Mouse (Mus musculus) embryonic facial prominence, embryonic 10.5 days (tissue): ENCODE measurements around the gene Nudt8. TPM values are rescaled to one million over a fixed set of nuclear protein-coding genes. Genes with fewer than 3 reads are reported as not detected.
"Not testable (repeated sequence)": the region's sequence is repeated elsewhere in the genome, so short reads cannot be mapped to it uniquely, and the experiment has no call there.

ENCODE experiments used
- DNase-seq: peaks from one replicate; pipeline ENCODE4 v3.0.0-alpha.2; 2017; ENCODE audit warnings: low spot score
- H3K27ac ChIP-seq: fragments of 300-500 bp; sonication (generic); replicated peaks from 2 replicates; pipeline ENCODE4 v1.5.1; 2016; ENCODE audit warnings: mild to moderate bottlenecking
- H3K27me3 ChIP-seq: fragments of 300-500 bp; sonication (generic); replicated peaks from 2 replicates; pipeline ENCODE4 v1.6.1; 2016; ENCODE audit warnings: low read depth, mild to moderate bottlenecking; ENCODE audit not compliant: poor library complexity, severe bottlenecking
- H3K36me3 ChIP-seq: fragments of 300-500 bp; sonication (generic); replicated peaks from 2 replicates; pipeline ENCODE4 v1.6.1; 2016; ENCODE audit warnings: mild to moderate bottlenecking, moderate library complexity
- H3K4me1 ChIP-seq: fragments of 300-500 bp; sonication (generic); 2 replicates; pipeline ENCODE4 v1.6.1; 2016
- H3K4me3 ChIP-seq: fragments of 300-500 bp; sonication (generic); 2 replicates; pipeline ENCODE4 v1.5.1; 2016; ENCODE audit warnings: mild to moderate bottlenecking, moderate library complexity
- H3K9me3 ChIP-seq: fragments of 300-500 bp; sonication (generic); 2 replicates; pipeline ENCODE4 v1.6.1; 2016; ENCODE audit warnings: mild to moderate bottlenecking
- WGBS: fragments of 180-500 bp; shearing (Covaris S2); methylation state at CpG from one replicate; pipeline ENCODE4 v1.1.7; 2016; 5-methylcytosine and 5-hydroxymethylcytosine counted together
- polyA plus RNA-seq: library from polyadenylated mRNA; unstranded; fragments of >200 nt; fragmentation: Nextera tagmentation; extraction: Ambion mirVana; gene quantifications from 2 replicates; pipeline ENCODE4 v1.2.1, GENCODE M21; 2016

Nudt8 gene
- polyA plus RNA-seq, 1 experiment from 2014 or later: 30.6 TPM

GRCm38 (mm10) chr19:4044109-4044508 is 43.7 kb downstream of the Nudt8 start:
- not testable (repeated sequence) for H3K4me1 ChIP-seq, H3K9me3 ChIP-seq, DNase-seq, H3K4me3 ChIP-seq, H3K36me3 ChIP-seq, H3K27ac ChIP-seq, H3K27me3 ChIP-seq
- 92% methylated on average over 5 of the region's 5 CpGs for WGBS

- peak; percentile 45 for DNase-seq
- H3K9me3 ChIP-seq: no peaks in the 10 kb centered on the region
Observed at GRCm38 (mm10) chr19:4045966-4046865, 45.8 kb downstream of the Nudt8 start, which contains the start of gene Gstp2. Gene Gstp2, minus strand, starts transcription at chr19:4046023.

GRCm38 (mm10) chr19:4046866-4047254 is 46.5 kb downstream of the Nudt8 start:
- H3K36me3 ChIP-seq: no peaks in the 10 kb centered on the region
- H3K27ac ChIP-seq: no peak overlapping the region
- H3K27me3 ChIP-seq: no peaks in the 10 kb centered on the region
- H3K4me1 ChIP-seq: peaks cover 7% of the 10 kb centered on the region
- no peak for DNase-seq
- H3K9me3 ChIP-seq: no peaks in the 10 kb centered on the region
- 88% methylated on average over 8 of the region's 8 CpGs for WGBS
- no peak overlapping the region for H3K4me3 ChIP-seq

More at GRCm38 (mm10) chr19:4045966-4046865, 45.8 kb downstream of the Nudt8 start, which contains the start of gene Gstp2:
- 57% methylated on average over 16 of the region's 16 CpGs for WGBS
- Histone ChIP-seq H3K36me3 (no peaks in the 10 kb centered on the region), H3K4me1 (peaks cover 8% of the 10 kb centered on the region), H3K27ac (no peak within 1 kb of the TSS), H3K27me3 (no peaks in the 10 kb centered on the region), H3K4me3 (0 out of 2 replicates have a peak within 1 kb of the TSS, but pooled peaks have one; percentile 28)

GRCm38 (mm10) chr19:4047859-4048258 is 47.5 kb downstream of the Nudt8 start:
- Histone ChIP-seq H3K4me3 (no peak overlapping the region), H3K27ac (no peak overlapping the region), H3K9me3 (no peaks in the 10 kb centered on the region), H3K4me1 (peaks cover 4% of the 10 kb centered on the region; the same call in 1 of the 2 replicates), H3K27me3 (no peaks in the 10 kb centered on the region), H3K36me3 (no peaks in the 10 kb centered on the region)
- WGBS: 14% methylated on average over 4 of the region's 4 CpGs
- DNase-seq: peak; percentile 83

- H3K4me3 ChIP-seq, H3K36me3 ChIP-seq, H3K9me3 ChIP-seq, H3K27ac ChIP-seq, H3K27me3 ChIP-seq, H3K4me1 ChIP-seq, DNase-seq: not testable (repeated sequence)
- WGBS: 82% methylated on average over 5 of the region's 5 CpGs
Observed at GRCm38 (mm10) chr19:4049069-4049468, 48.7 kb downstream of the Nudt8 start.

GRCm38 (mm10) chr19:4051016-4051415 is 50.6 kb downstream of the Nudt8 start:
- Histone ChIP-seq H3K27ac (no peak overlapping the region), H3K4me1 (no peaks in the 10 kb centered on the region), H3K27me3 (no peaks in the 10 kb centered on the region), H3K9me3 (no peaks in the 10 kb centered on the region), H3K4me3 (no peak overlapping the region), H3K36me3 (no peaks in the 10 kb centered on the region)
- WGBS: 96% methylated on average over 5 of the region's 5 CpGs
- DNase-seq: no peak

Other genes with a start within 250 kb of the Nudt8 start
- gene Kmt5b, start 233.2 kb upstream of the Nudt8 start, polyA plus RNA-seq: 29.4 and 31.2 TPM in 2 replicates
- gene Chka, start 148.8 kb upstream of the Nudt8 start, polyA plus RNA-seq: 50.0 and 51.8 TPM in 2 replicates
- gene Tcirg1, start 93.4 kb upstream of the Nudt8 start, polyA plus RNA-seq: 28.0 and 28.8 TPM in 2 replicates
- 250 and 258 TPM in 2 replicates for gene Ndufs8, start 87.8 kb upstream of the Nudt8 start, polyA plus RNA-seq
- 0.48 and 0.81 TPM in 2 replicates for gene Aldh3b1, start 70.8 kb upstream of the Nudt8 start, polyA plus RNA-seq
- 7.3 and 8.4 TPM in 2 replicates for gene Unc93b1, start 65.4 kb upstream of the Nudt8 start, polyA plus RNA-seq
- gene Aldh3b3, start 41.9 kb upstream of the Nudt8 start, polyA plus RNA-seq: not detected in 2 replicates
- 1.1 and 1.2 TPM in 2 replicates for gene Aldh3b2, start 28.3 kb upstream of the Nudt8 start, polyA plus RNA-seq
- 3.1 and 3.2 TPM in 2 replicates for gene Acy3, start 14.0 kb upstream of the Nudt8 start, polyA plus RNA-seq
- 0.21 and 1.0 TPM in 2 replicates for gene Tbx10, start 7.8 kb upstream of the Nudt8 start, polyA plus RNA-seq
- gene Gm49405, start within 50 bp of the Nudt8 start, polyA plus RNA-seq: 4.5 and 4.6 TPM in 2 replicates
- 4.7 and 5.7 TPM in 2 replicates for gene Doc2g, start 2.7 kb downstream of the Nudt8 start, polyA plus RNA-seq
- 211 and 217 TPM in 2 replicates for gene Ndufv1, start 12.2 kb downstream of the Nudt8 start, polyA plus RNA-seq
- 456 and 458 TPM in 2 replicates for gene Gstp1, start 37.4 kb downstream of the Nudt8 start, polyA plus RNA-seq
- gene Gstp2, start 45.4 kb downstream of the Nudt8 start, polyA plus RNA-seq: 3.7 and 9.1 TPM in 2 replicates
- gene Gstp3, start 59.0 kb downstream of the Nudt8 start, polyA plus RNA-seq: not detected in 2 replicates
- not detected in 2 replicates for gene Cabp2, start 81.0 kb downstream of the Nudt8 start, polyA plus RNA-seq
- gene Cdk2ap2, start 96.6 kb downstream of the Nudt8 start, polyA plus RNA-seq: 77.2 and 80.2 TPM in 2 replicates
- 9.9 and 11.0 TPM in 2 replicates for gene Pitpnm1, start 99.4 kb downstream of the Nudt8 start, polyA plus RNA-seq
- gene Aip, start 125.3 kb downstream of the Nudt8 start, polyA plus RNA-seq: 70.9 and 71.1 TPM in 2 replicates
- gene Gpr152, start 139.2 kb downstream of the Nudt8 start, polyA plus RNA-seq: not detected in 2 replicates
- gene Cabp4, start 143.5 kb downstream of the Nudt8 start, polyA plus RNA-seq: 0.14 TPM in 1 of 2 replicates, not detected in the other
- 130 and 134 TPM in 2 replicates for gene Coro1b, start 148.0 kb downstream of the Nudt8 start, polyA plus RNA-seq
- 0.58 TPM in 1 of 2 replicates, not detected in the other for gene Ptprcap, start 153.0 kb downstream of the Nudt8 start, polyA plus RNA-seq
- gene Rps6kb2, start 162.8 kb downstream of the Nudt8 start, polyA plus RNA-seq: 66.1 and 68.5 TPM in 2 replicates
- 2.7 and 4.4 TPM in 2 replicates for gene Carns1, start 174.9 kb downstream of the Nudt8 start, polyA plus RNA-seq
- gene Tbc1d10c, start 190.7 kb downstream of the Nudt8 start, polyA plus RNA-seq: 0.57 and 1.4 TPM in 2 replicates
- gene Ppp1ca, start 191.5 kb downstream of the Nudt8 start, polyA plus RNA-seq: 1,000 and 1,025 TPM in 2 replicates
- 58.1 and 58.2 TPM in 2 replicates for gene Rad9a, start 201.1 kb downstream of the Nudt8 start, polyA plus RNA-seq
- 2.8 and 3.3 TPM in 2 replicates for gene Clcf1, start 213.7 kb downstream of the Nudt8 start, polyA plus RNA-seq
- gene AC109138.7, start 213.8 kb downstream of the Nudt8 start, polyA plus RNA-seq: not detected in 2 replicates
- gene Pold4, start 231.3 kb downstream of the Nudt8 start, polyA plus RNA-seq: 13.7 and 15.1 TPM in 2 replicates